Mouse (Mus musculus) left cerebral cortex, postnatal 10 days (tissue): ENCODE measurements around the gene Snx32. TPM values are rescaled to one million over a fixed set of nuclear protein-coding genes. Genes with fewer than 3 reads are reported as not detected.
A peak's percentile ranks its signal among the peaks of the same experiment; 100 is the strongest.
"Not testable (repeated sequence)": the region's sequence is repeated elsewhere in the genome, so short reads cannot be mapped to it uniquely, and the experiment has no call there.

Experiments used
- DNase-seq, 2 experiments: peaks; one replicate each; pipeline ENCODE4 v3.0.0; 2021 to 2022; ENCODE audit warnings: low spot score in 2 of 2, mixed read lengths in 1 of 2; ENCODE audit errors: extremely low spot score in 1 of 2
- intact Hi-C: fragments of 180-260 bp; cut with DNase I; formaldehyde crosslinking; loops from one replicate; pipeline ENCODE4 v1.15.1; 2025
- total RNA-seq, 2 experiments: library from RNA; stranded (reverse); gene quantifications; 2 replicates each; pipeline ENCODE4 v1.2.3; 2021

The Snx32 gene
- total RNA-seq, 2 experiments from 2014 or later: 76.9 to 77.8 TPM

- intact Hi-C loops: no loop called here
- no peak for DNase-seq
Measured at GRCm38 (mm10) chr19:5515840-5516777, 5.8 kb upstream of the Snx32 start.

- intact Hi-C loops: no loop called here
- no peak for DNase-seq
Measured at GRCm38 (mm10) chr19:5513005-5513349, 2.6 kb upstream of the Snx32 start.

- no peak for DNase-seq
- intact Hi-C loops: no loop called here
Measured at GRCm38 (mm10) chr19:5512091-5513004, 2.0 kb upstream of the Snx32 start.

- no peak for DNase-seq
- intact Hi-C loops: no loop called here
Measured at GRCm38 (mm10) chr19:5511074-5511632, 815 bp upstream of the Snx32 start.

GRCm38 (mm10) chr19:5503687-5504086, 6.7 kb downstream of the Snx32 start, which contains the start of gene 1700020D05Rik:
Gene 1700020D05Rik, minus strand, starts transcription at chr19:5503787.
- DNase-seq: no peak
- intact Hi-C loops: no loop called here

GRCm38 (mm10) chr19:5500330-5500875, 9.9 kb downstream of the Snx32 start:
- DNase-seq: no peak
- intact Hi-C loops: no loop called here

- intact Hi-C loops: no loop called here
- no peak for DNase-seq
Measured at GRCm38 (mm10) chr19:5496052-5496370, 14.3 kb downstream of the Snx32 start.

- no peak for DNase-seq
- intact Hi-C loops: no loop called here
Measured at GRCm38 (mm10) chr19:5495353-5496051, 14.8 kb downstream of the Snx32 start.

- peak in 1 of 2 experiments; percentile 11 for DNase-seq
- intact Hi-C loops: no loop called here
Measured at GRCm38 (mm10) chr19:5494314-5494713, 16.0 kb downstream of the Snx32 start.

GRCm38 (mm10) chr19:5493301-5493721, 17.0 kb downstream of the Snx32 start:
- intact Hi-C loops: not testable (repeated sequence)
- peak in 1 of 2 experiments; percentile 32 for DNase-seq

GRCm38 (mm10) chr19:5492641-5493040, 17.7 kb downstream of the Snx32 start:
- intact Hi-C loops: no loop called here
- DNase-seq: peak in 1 of 2 experiments; percentile 14

- DNase-seq: peak; percentile 78 to 90
- intact Hi-C loops: no loop called here
Measured at GRCm38 (mm10) chr19:5490898-5491708, 19.2 kb downstream of the Snx32 start.

- DNase-seq: peak; percentile 94 to 97
- intact Hi-C loops: no loop called here
Measured at GRCm38 (mm10) chr19:5490313-5490897, 19.9 kb downstream of the Snx32 start, which contains the start of gene Cfl1. Gene Cfl1, plus strand, starts transcription at chr19:5490455.

- DNase-seq: peak in 1 of 2 experiments; percentile 16
- intact Hi-C loops: not testable (repeated sequence)
Measured at GRCm38 (mm10) chr19:5489721-5490120, 20.6 kb downstream of the Snx32 start.

- intact Hi-C loops: no loop called here
- peak; percentile 97 to 99 for DNase-seq
Measured at GRCm38 (mm10) chr19:5488878-5489571, 21.3 kb downstream of the Snx32 start.

GRCm38 (mm10) chr19:5487768-5488550, 22.4 kb downstream of the Snx32 start, which contains the start of gene Mus81:
Gene Mus81, minus strand, starts transcription at chr19:5488402.
- peak; percentile 93 to 97 for DNase-seq
- intact Hi-C loops: no loop called here
